ENCODE assay signal across 16 mouse cellular contexts in genomic region chr17:86378611-86379010, GRCm38 (mm10).
A peak's percentile ranks its signal among the peaks of the same experiment; 100 is the strongest.
DNase-seq lines count a peak whose midpoint lies in the region; ATAC-seq and TF ChIP-seq lines count a peak whose summit lies in the region.
"Had no signal": no experiment of that assay in that cellular context is flagged by ENCODE, and none has a peak within 500 bp of the region (broad histone marks: within the 10 kb centered on the region; RNA-seq: fewer than 3 reads in every experiment).

No protein-coding gene starts in this region.

- H3K4me2 ChIP-seq in kidney, embryonic 15.5 days, result no peak overlapping the region
- no peak overlapping the region for H3K4me2 ChIP-seq in midbrain, postnatal 0 days (ENCODE audit: low read depth, low read length, poor library complexity, severe bottlenecking)
- H3K4me2 ChIP-seq: forebrain, embryonic 15.5 days; intestine, embryonic 15.5 days; midbrain, embryonic 11.5 days had no signal

- H3K27ac ChIP-seq in kidney, embryonic 15.5 days, result peak overlapping the region; percentile 71
- H3K27ac ChIP-seq in bone marrow macrophage, adult 2 months (ENCODE audit: insufficient read depth, low read depth, low read length), result 0 out of 2 replicates have a peak overlapping the region, but pooled peaks have one; percentile 21
- no peak overlapping the region; the same call in 1 of the 2 replicates for H3K27ac ChIP-seq in midbrain, postnatal 0 days (ENCODE audit: low read depth, low read length)
- no peak overlapping the region for H3K27ac ChIP-seq in hindbrain, embryonic 10.5 days
- H3K27ac ChIP-seq: forebrain, embryonic 15.5 days; intestine, embryonic 15.5 days; limb, embryonic 12.5 days had no signal

- 66% methylated on average over 11 of the region's 11 CpGs for WGBS in kidney, embryonic 15.5 days
- 78% methylated on average over 11 of the region's 11 CpGs for WGBS in midbrain, postnatal 0 days
- 80% methylated on average over 11 of the region's 11 CpGs for WGBS in hindbrain, embryonic 10.5 days

- no peaks in the 10 kb centered on the region for H3K27me3 ChIP-seq in kidney, embryonic 15.5 days
- H3K27me3 ChIP-seq in midbrain, postnatal 0 days (ENCODE audit: insufficient read depth, low read length), result no peaks in the 10 kb centered on the region
- no peaks in the 10 kb centered on the region for H3K27me3 ChIP-seq in hindbrain, embryonic 10.5 days (ENCODE audit: insufficient read depth, poor library complexity, severe bottlenecking)
- H3K27me3 ChIP-seq: forebrain, embryonic 15.5 days; heart, embryonic 12.5 days; intestine, embryonic 15.5 days; limb, embryonic 12.5 days had no signal

- DNase-seq in kidney, postnatal 10 days, result no peak
- DNase-seq in 416B (ENCODE audit: low read depth), result peak; percentile 56
- no peak for DNase-seq in midbrain, postnatal 0 days (ENCODE audit: low spot score)
- DNase-seq in hindbrain, embryonic 10.5 days (ENCODE audit: low spot score), result no peak
- no peak for DNase-seq in gastrocnemius, adult 18-20 months (ENCODE audit: low spot score)
- DNase-seq: cerebellum, adult 9-10 months; liver, postnatal 0 days; retina, postnatal 1 day had no signal

- no peak overlapping the region for H3K9ac ChIP-seq in kidney, embryonic 15.5 days
- H3K9ac ChIP-seq in midbrain, postnatal 0 days (replicated peaks; ENCODE audit: low read length, poor library complexity, severe bottlenecking), result no peak overlapping the region
- H3K9ac ChIP-seq: forebrain, embryonic 15.5 days; heart, embryonic 12.5 days; intestine, embryonic 15.5 days; limb, embryonic 12.5 days; liver, postnatal 0 days had no signal

- no peak for TF ChIP-seq CTCF in bone marrow macrophage, adult 2 months (IDR thresholded peaks at IDR 0.05; ENCODE audit: low read depth, low read length)
- TF ChIP-seq CTCF in midbrain, postnatal 0 days (IDR thresholded peaks at IDR 0.05), result no peak

- H3K4me1 ChIP-seq in kidney, embryonic 15.5 days, result peaks cover 61% of the 10 kb centered on the region
- H3K4me1 ChIP-seq in bone marrow macrophage, adult 2 months (ENCODE audit: control insufficient read depth, insufficient read depth, low read length), result peaks cover 21% of the 10 kb centered on the region
- H3K4me1 ChIP-seq in midbrain, postnatal 0 days (ENCODE audit: insufficient read depth, low read length), result peaks cover 9% of the 10 kb centered on the region; the same call in 1 of the 2 replicates
- H3K4me1 ChIP-seq in hindbrain, embryonic 10.5 days (replicated peaks), result peaks cover 45% of the 10 kb centered on the region

- 0 out of 2 replicates have a peak, but pooled peaks have one; percentile 31 for ATAC-seq in kidney, embryonic 15.5 days (replicated peaks; ENCODE audit: low FRiP score)
- peak; percentile 71 for ATAC-seq in monocyte, adult 5-6 weeks (replicated peaks; ENCODE audit: insufficient number of reproducible peaks, low FRiP score, low TSS enrichment, poor library complexity, severe bottlenecking)
- no peak for ATAC-seq in midbrain, postnatal 0 days (ENCODE audit: low FRiP score)
- ATAC-seq: intestine, embryonic 15.5 days; liver, postnatal 0 days had no signal

- no peak overlapping the region for H3K4me3 ChIP-seq in kidney, embryonic 15.5 days (replicated peaks)
- no peak overlapping the region for H3K4me3 ChIP-seq in bone marrow macrophage, adult 2 months (ENCODE audit: insufficient read depth, low read length)
- H3K4me3 ChIP-seq in midbrain, postnatal 0 days (ENCODE audit: low read depth, low read length), result no peak overlapping the region
- no peak overlapping the region for H3K4me3 ChIP-seq in hindbrain, embryonic 10.5 days
- H3K4me3 ChIP-seq: forebrain, embryonic 15.5 days; heart, embryonic 12.5 days; intestine, embryonic 15.5 days; limb, embryonic 12.5 days had no signal

- TF ChIP-seq POLR2A in bone marrow macrophage, adult 2 months (IDR thresholded peaks at IDR 0.05; ENCODE audit: borderline replicate concordance, low read depth, low read length), result no peak

- H3K9me3 ChIP-seq in kidney, embryonic 15.5 days (replicated peaks), result no peaks in the 10 kb centered on the region
- H3K9me3 ChIP-seq in midbrain, postnatal 0 days (ENCODE audit: low read length), result no peaks in the 10 kb centered on the region
- H3K9me3 ChIP-seq in hindbrain, embryonic 10.5 days, result no peaks in the 10 kb centered on the region
- H3K9me3 ChIP-seq: forebrain, embryonic 15.5 days; heart, embryonic 12.5 days; intestine, embryonic 15.5 days; limb, embryonic 12.5 days had no signal

- H3K36me3 ChIP-seq in kidney, embryonic 15.5 days, result no peaks in the 10 kb centered on the region
- no peaks in the 10 kb centered on the region for H3K36me3 ChIP-seq in midbrain, postnatal 0 days (ENCODE audit: insufficient read depth, low read length)
- no peaks in the 10 kb centered on the region for H3K36me3 ChIP-seq in hindbrain, embryonic 10.5 days
- H3K36me3 ChIP-seq: forebrain, embryonic 15.5 days; heart, embryonic 12.5 days; intestine, embryonic 15.5 days; limb, embryonic 12.5 days had no signal

Comparison
In these comparisons a context has a peak if more than half of its experiments do, and no peak if none do; other contexts are left out.
1. H3K27ac ChIP-seq: peak in kidney, embryonic 15.5 days (single experiment) and bone marrow macrophage, adult 2 months (single experiment); none in midbrain, postnatal 0 days (single experiment) and hindbrain, embryonic 10.5 days (single experiment).